Mouse (Mus musculus): ENCODE measurements at regions not wholly inside any gene's neighbourhood (a gene's known extent, or its start where the extent isn't known, plus 50 kb on each side); places are given as distances from the start of the nearest gene placed in this dataset.

- 49% methylated on average over 5 of the region's 5 CpGs for WGBS
Measured at GRCm38 (mm10) chr3:36743399-36743798, 53.4 kb upstream of the Trpc3 start.

GRCm38 (mm10) chr3:36754358-36754950 lies 64.5 kb upstream of the Trpc3 start:
- no peaks in the 10 kb centered on the region for H3K36me3 ChIP-seq
- no peak overlapping the region for H3K4me2 ChIP-seq (replicated peaks)
- H3K9me3 ChIP-seq: no peaks in the 10 kb centered on the region
- H3K4me3 ChIP-seq: no peak overlapping the region
- no peaks in the 10 kb centered on the region for H3K27me3 ChIP-seq
- WGBS: 79% methylated on average over 7 of the region's 7 CpGs
- H3K4me1 ChIP-seq: no peaks in the 10 kb centered on the region
- H3K9ac ChIP-seq (replicated peaks): no peak overlapping the region
- ATAC-seq (ENCODE audit: low FRiP score, low read depth): no peak
- H3K27ac ChIP-seq (replicated peaks): no peak overlapping the region

More at GRCm38 (mm10) chr3:36743399-36743798, 53.4 kb upstream of the Trpc3 start:
- ATAC-seq (ENCODE audit: low FRiP score, low read depth): no peak
- no peaks in the 10 kb centered on the region for H3K36me3 ChIP-seq
- no peaks in the 10 kb centered on the region for H3K4me1 ChIP-seq
- no peaks in the 10 kb centered on the region for H3K9me3 ChIP-seq
- no peak overlapping the region for H3K9ac ChIP-seq (replicated peaks)
- no peak overlapping the region for H3K4me3 ChIP-seq
- no peak overlapping the region for H3K4me2 ChIP-seq (replicated peaks)
- no peaks in the 10 kb centered on the region for H3K27me3 ChIP-seq
- H3K27ac ChIP-seq (replicated peaks): no peak overlapping the region

- Histone ChIP-seq H3K36me3 (no peaks in the 10 kb centered on the region), H3K4me2 (replicated peaks) (no peak overlapping the region), H3K9me3 (no peaks in the 10 kb centered on the region), H3K27ac (replicated peaks) (no peak overlapping the region), H3K4me3 (no peak overlapping the region), H3K4me1 (no peaks in the 10 kb centered on the region), H3K9ac (replicated peaks) (no peak overlapping the region), H3K27me3 (no peaks in the 10 kb centered on the region)
- whole genome bisulfite sequencing: 95% methylated on average over 6 of the region's 6 CpGs
- 0 out of 2 replicates have a peak, but pooled peaks have one; percentile 38 for ATAC-seq (ENCODE audit: low FRiP score, low read depth)
Measured at GRCm38 (mm10) chr3:36762065-36762653, 72.2 kb upstream of the Trpc3 start.

- WGBS: 84% methylated on average over 3 of the region's 3 CpGs
- Histone ChIP-seq H3K4me3 (no peak overlapping the region), H3K9ac (replicated peaks) (no peak overlapping the region), H3K36me3 (no peaks in the 10 kb centered on the region), H3K27me3 (no peaks in the 10 kb centered on the region), H3K4me1 (no peaks in the 10 kb centered on the region), H3K4me2 (replicated peaks) (no peak overlapping the region), H3K9me3 (no peaks in the 10 kb centered on the region), H3K27ac (replicated peaks) (no peak overlapping the region)
- no peak for ATAC-seq (ENCODE audit: low FRiP score, low read depth)
Measured at GRCm38 (mm10) chr3:36762847-36763246, 72.9 kb upstream of the Trpc3 start.

- no peaks in the 10 kb centered on the region for H3K9me3 ChIP-seq
- H3K4me3 ChIP-seq: no peak overlapping the region
- 67% methylated on average over 2 of the region's 2 CpGs for WGBS
- H3K27ac ChIP-seq (replicated peaks): no peak overlapping the region
- no peaks in the 10 kb centered on the region for H3K27me3 ChIP-seq
- ATAC-seq (ENCODE audit: low FRiP score, low read depth): no peak
- no peak overlapping the region for H3K9ac ChIP-seq (replicated peaks)
- H3K4me2 ChIP-seq (replicated peaks): no peak overlapping the region
- no peaks in the 10 kb centered on the region for H3K36me3 ChIP-seq
- H3K4me1 ChIP-seq: no peaks in the 10 kb centered on the region
Measured at GRCm38 (mm10) chr3:36764741-36765140, 74.8 kb upstream of the Trpc3 start.

GRCm38 (mm10) chr3:36770096-36770495 lies 80.1 kb upstream of the Trpc3 start:
- 0 out of 2 replicates have a peak, but pooled peaks cover 2% of the 10 kb centered on the region for H3K4me1 ChIP-seq
- no peak overlapping the region for H3K4me3 ChIP-seq
- no peak overlapping the region for H3K4me2 ChIP-seq (replicated peaks)
- H3K9ac ChIP-seq (replicated peaks): no peak overlapping the region
- no peaks in the 10 kb centered on the region for H3K36me3 ChIP-seq
- H3K27me3 ChIP-seq: no peaks in the 10 kb centered on the region
- H3K9me3 ChIP-seq: no peaks in the 10 kb centered on the region
- no peak overlapping the region for H3K27ac ChIP-seq (replicated peaks)
- WGBS: 78% methylated on average over 1 of the region's 1 CpGs
- no peak for ATAC-seq (ENCODE audit: low FRiP score, low read depth)

- H3K4me2 ChIP-seq (replicated peaks): no peak overlapping the region
- no peak for ATAC-seq (ENCODE audit: low FRiP score, low read depth)
- H3K36me3 ChIP-seq: no peaks in the 10 kb centered on the region
- no peak overlapping the region for H3K9ac ChIP-seq (replicated peaks)
- no peaks in the 10 kb centered on the region for H3K27me3 ChIP-seq
- WGBS: 72% methylated on average over 4 of the region's 4 CpGs
- no peak overlapping the region for H3K27ac ChIP-seq (replicated peaks)
- 0 out of 2 replicates have a peak, but pooled peaks cover 2% of the 10 kb centered on the region for H3K4me1 ChIP-seq
- H3K4me3 ChIP-seq: no peak overlapping the region
- no peaks in the 10 kb centered on the region for H3K9me3 ChIP-seq
Measured at GRCm38 (mm10) chr3:36771011-36771410, 81.0 kb upstream of the Trpc3 start.

- H3K4me2 ChIP-seq (replicated peaks): 0 out of 2 replicates have a peak overlapping the region, but pooled peaks have one; percentile 9
- ATAC-seq (ENCODE audit: low FRiP score, low read depth): no peak
Measured at GRCm38 (mm10) chr3:36774023-36774422, 84.1 kb upstream of the Trpc3 start.

GRCm38 (mm10) chr3:36778448-36778847 lies 84.5 kb upstream of the 4932438A13Rik start:
- Histone ChIP-seq H3K4me1 (0 out of 2 replicates have a peak, but pooled peaks cover 2% of the 10 kb centered on the region), H3K9ac (replicated peaks) (no peak overlapping the region), H3K27me3 (no peaks in the 10 kb centered on the region), H3K9me3 (no peaks in the 10 kb centered on the region), H3K36me3 (no peaks in the 10 kb centered on the region), H3K27ac (replicated peaks) (no peak overlapping the region), H3K4me3 (no peak overlapping the region), H3K4me2 (replicated peaks) (no peak overlapping the region)
- WGBS: 76% methylated on average over 7 of the region's 7 CpGs
- ATAC-seq (ENCODE audit: low FRiP score, low read depth): no peak

More at GRCm38 (mm10) chr3:36774023-36774422, 84.1 kb upstream of the Trpc3 start:
- H3K9me3 ChIP-seq: no peaks in the 10 kb centered on the region
- H3K27me3 ChIP-seq: no peaks in the 10 kb centered on the region
- H3K9ac ChIP-seq (replicated peaks): no peak overlapping the region
- no peaks in the 10 kb centered on the region for H3K36me3 ChIP-seq
- H3K27ac ChIP-seq (replicated peaks): no peak overlapping the region
- H3K4me3 ChIP-seq: no peak overlapping the region
- 0 out of 2 replicates have a peak, but pooled peaks cover 2% of the 10 kb centered on the region for H3K4me1 ChIP-seq
- WGBS: 19% methylated on average over 4 of the region's 4 CpGs

- ATAC-seq (ENCODE audit: low FRiP score, low read depth): no peak
- H3K27me3 ChIP-seq: no peaks in the 10 kb centered on the region
- WGBS: 80% methylated on average over 5 of the region's 5 CpGs
- H3K27ac ChIP-seq (replicated peaks): no peak overlapping the region
- no peaks in the 10 kb centered on the region for H3K9me3 ChIP-seq
- no peaks in the 10 kb centered on the region for H3K4me1 ChIP-seq
- H3K9ac ChIP-seq (replicated peaks): no peak overlapping the region
- H3K36me3 ChIP-seq: no peaks in the 10 kb centered on the region
- H3K4me2 ChIP-seq (replicated peaks): no peak overlapping the region
- no peak overlapping the region for H3K4me3 ChIP-seq
Measured at GRCm38 (mm10) chr3:36786581-36786980, 76.3 kb upstream of the 4932438A13Rik start.

GRCm38 (mm10) chr3:36790245-36790644 lies 72.7 kb upstream of the 4932438A13Rik start:
- Histone ChIP-seq H3K27me3 (no peaks in the 10 kb centered on the region), H3K36me3 (no peaks in the 10 kb centered on the region), H3K4me3 (no peak overlapping the region), H3K4me2 (replicated peaks) (no peak overlapping the region), H3K9me3 (no peaks in the 10 kb centered on the region), H3K27ac (replicated peaks) (no peak overlapping the region), H3K4me1 (no peaks in the 10 kb centered on the region), H3K9ac (replicated peaks) (no peak overlapping the region)
- WGBS: 91% methylated on average over 4 of the region's 4 CpGs
- no peak for ATAC-seq (ENCODE audit: low FRiP score, low read depth)

GRCm38 (mm10) chr3:36797025-36797424 lies 65.9 kb upstream of the 4932438A13Rik start:
- no peaks in the 10 kb centered on the region for H3K9me3 ChIP-seq
- H3K4me2 ChIP-seq (replicated peaks): no peak overlapping the region
- no peaks in the 10 kb centered on the region for H3K36me3 ChIP-seq
- no peak overlapping the region for H3K4me3 ChIP-seq
- 65% methylated on average over 4 of the region's 4 CpGs for WGBS
- H3K27me3 ChIP-seq: no peaks in the 10 kb centered on the region
- no peak overlapping the region for H3K9ac ChIP-seq (replicated peaks)
- no peak for ATAC-seq (ENCODE audit: low FRiP score, low read depth)
- H3K27ac ChIP-seq (replicated peaks): no peak overlapping the region
- H3K4me1 ChIP-seq: no peaks in the 10 kb centered on the region

All from midbrain, embryonic 12.5 days (tissue).